In genomic region chr15:81859330-81860255, GRCm38 (mm10) we compare ENCODE assay signal across 8 mouse cellular contexts. TPM values are rescaled to one million over a fixed set of nuclear protein-coding genes. Genes with fewer than 3 reads are reported as not detected.
A peak's percentile ranks its signal among the peaks of the same experiment; 100 is the strongest.
DNase-seq lines count a peak whose midpoint lies in the region; ATAC-seq and TF ChIP-seq lines count a peak whose summit lies in the region.

No protein-coding gene starts in this region.

- H3K4me2 ChIP-seq in forebrain, embryonic 16.5 days (ENCODE audit: low read length): peak overlapping the region; percentile 83
- peak overlapping the region; percentile 99 for H3K4me2 ChIP-seq in lung, embryonic 14.5 days

- no peak for DNase-seq in ES-E14 (ENCODE audit: low read depth, low spot score)
- DNase-seq in cerebellum, adult 18-20 months: peak; percentile 88 to 92
- DNase-seq in heart, postnatal 36 days: peak; percentile 85 to 91
- DNase-seq in layer of hippocampus, adult 2 months (ENCODE audit: low spot score in 2 of 2): peak; percentile 78 to 96
- peak; percentile 96 for DNase-seq in lung, embryonic 14.5 days
- DNase-seq in thymus, adult 2 months: peak; percentile 87

- peak; percentile 27; the same call in 1 of the 2 replicates for TF ChIP-seq POLR2A in olfactory bulb, adult 2 months (IDR thresholded peaks at IDR 0.05; ENCODE audit: insufficient read depth, low read depth, low read length)
- TF ChIP-seq POLR2A in thymus, adult 2 months (IDR thresholded peaks at IDR 0.05; ENCODE audit: control insufficient read depth, extremely low read depth, insufficient read depth, low read length, poor library complexity): no peak

- H3K27ac ChIP-seq in ES-E14 (ENCODE audit: insufficient read depth, low read depth, low read length, poor library complexity, severe bottlenecking): no peak overlapping the region
- H3K27ac ChIP-seq in forebrain, embryonic 16.5 days (ENCODE audit: low read length): peak overlapping the region; percentile 93
- H3K27ac ChIP-seq in layer of hippocampus, adult 2 months: peak overlapping the region; percentile 96
- H3K27ac ChIP-seq in lung, embryonic 14.5 days (ENCODE audit: low read depth): peak overlapping the region; percentile 97
- peak overlapping the region; percentile 97 for H3K27ac ChIP-seq in olfactory bulb, adult 2 months (ENCODE audit: insufficient read depth, low read depth, low read length)
- peak overlapping the region; percentile 98 for H3K27ac ChIP-seq in thymus, adult 2 months (ENCODE audit: control insufficient read depth, insufficient read depth, low read length)

- no peaks in the 10 kb centered on the region for H3K27me3 ChIP-seq in forebrain, embryonic 16.5 days (replicated peaks; ENCODE audit: control insufficient read depth, insufficient read depth, low read length)
- no peaks in the 10 kb centered on the region for H3K27me3 ChIP-seq in lung, embryonic 14.5 days (ENCODE audit: insufficient read depth, low read length)
- no peaks in the 10 kb centered on the region for H3K27me3 ChIP-seq in thymus, adult 2 months (ENCODE audit: control insufficient read depth, insufficient read depth, low read length)

- H3K9me3 ChIP-seq in ES-E14 (ENCODE audit: control insufficient read depth, insufficient read depth, low read depth, low read length): no peaks in the 10 kb centered on the region
- H3K9me3 ChIP-seq in forebrain, embryonic 16.5 days (ENCODE audit: control insufficient read depth, low read length): no peaks in the 10 kb centered on the region
- H3K9me3 ChIP-seq in lung, embryonic 14.5 days (ENCODE audit: low read depth, low read length): no peaks in the 10 kb centered on the region

- no peak for TF ChIP-seq CTCF in layer of hippocampus, adult 2 months (conservative IDR thresholded peaks at IDR 0.05)
- TF ChIP-seq CTCF in lung, embryonic 14.5 days (IDR thresholded peaks at IDR 0.05; ENCODE audit: low read depth): no peak
- TF ChIP-seq CTCF in olfactory bulb, adult 2 months (IDR thresholded peaks at IDR 0.05; ENCODE audit: insufficient read depth, low read depth, low read length): no peak
- no peak for TF ChIP-seq CTCF in thymus, adult 2 months (IDR thresholded peaks at IDR 0.05; ENCODE audit: borderline replicate concordance, control insufficient read depth, extremely low read depth, insufficient read depth, low read length, poor library complexity)

- peak overlapping the region; percentile 84 to 85 for H3K4me3 ChIP-seq in ES-E14 (ENCODE audit: insufficient read depth in 1 of 2, low read depth in 1 of 2, low read length in 2 of 2, poor library complexity in 1 of 2, severe bottlenecking in 1 of 2)
- peak overlapping the region; percentile 83 for H3K4me3 ChIP-seq in forebrain, embryonic 16.5 days (replicated peaks; ENCODE audit: low read length)
- H3K4me3 ChIP-seq in layer of hippocampus, adult 2 months: peak overlapping the region; percentile 69
- H3K4me3 ChIP-seq in lung, embryonic 14.5 days (ENCODE audit: low read depth, low read length): peak overlapping the region; percentile 97
- H3K4me3 ChIP-seq in olfactory bulb, adult 2 months (ENCODE audit: insufficient read depth, low read depth, low read length): peak overlapping the region; percentile 91
- peak overlapping the region; percentile 94 for H3K4me3 ChIP-seq in thymus, adult 2 months (ENCODE audit: control insufficient read depth, insufficient read depth, low read length)

- intact Hi-C loops in heart, postnatal 36 days (cut with DNase I): loop anchor here (2.0 kb wide), 1 partner anchor 49 kb away; no protein-coding TSS in a partner anchor

- H3K4me1 ChIP-seq in ES-E14 (ENCODE audit: control insufficient read depth in 2 of 2, insufficient read depth in 2 of 2, low read length in 2 of 2, poor library complexity in 1 of 2): peaks cover 0 to 8% of the 10 kb centered on the region in 2 experiments; a peak in 2 of 4 replicates
- peaks cover 34% of the 10 kb centered on the region for H3K4me1 ChIP-seq in forebrain, embryonic 16.5 days (replicated peaks; ENCODE audit: control insufficient read depth, insufficient read depth, low read length)
- H3K4me1 ChIP-seq in lung, embryonic 14.5 days (ENCODE audit: insufficient read depth): no peaks in the 10 kb centered on the region
- H3K4me1 ChIP-seq in olfactory bulb, adult 2 months (ENCODE audit: control insufficient read depth, insufficient read depth, low read length): peaks cover 17% of the 10 kb centered on the region
- H3K4me1 ChIP-seq in thymus, adult 2 months (replicated peaks; ENCODE audit: control insufficient read depth, insufficient read depth, low read length): peaks cover 12% of the 10 kb centered on the region

- in situ Hi-C loops in ES-E14 (cut with MboI; ENCODE audit: low sequenced_read_pairs in 2 of 2, unreplicated experiment in 2 of 2): no loop called here

- WGBS in forebrain, embryonic 16.5 days: under 1% methylated on average over 39 of the region's 39 CpGs
- WGBS in lung, embryonic 14.5 days: under 1% methylated on average over 39 of the region's 39 CpGs
- under 1% methylated on average over 39 of the region's 39 CpGs for WGBS in olfactory bulb, adult 2 months
- WGBS in thymus, adult 2 months: under 1% methylated on average over 39 of the region's 39 CpGs

- 0 out of 2 replicates have a peak, but pooled peaks cover 2% of the 10 kb centered on the region for H3K36me3 ChIP-seq in ES-E14 (ENCODE audit: control insufficient read depth, insufficient read depth, low read length, poor library complexity, severe bottlenecking)
- H3K36me3 ChIP-seq in forebrain, embryonic 16.5 days (ENCODE audit: control insufficient read depth, insufficient read depth): peaks cover 4% of the 10 kb centered on the region
- H3K36me3 ChIP-seq in lung, embryonic 14.5 days (ENCODE audit: insufficient read depth): peaks cover 11% of the 10 kb centered on the region; the same call in 1 of the 2 replicates
- peaks cover 5% of the 10 kb centered on the region for H3K36me3 ChIP-seq in thymus, adult 2 months (ENCODE audit: control insufficient read depth, insufficient read depth, low read length)

- peak overlapping the region; percentile 80 for H3K9ac ChIP-seq in ES-E14 (ENCODE audit: insufficient read depth, low read depth, low read length, poor library complexity, severe bottlenecking)
- peak overlapping the region; percentile 81 for H3K9ac ChIP-seq in forebrain, embryonic 16.5 days (replicated peaks; ENCODE audit: low read depth, low read length)
- H3K9ac ChIP-seq in lung, embryonic 14.5 days: peak overlapping the region; percentile 88

- peak; percentile 89 for ATAC-seq in forebrain, embryonic 16.5 days
- peak; percentile 80 for ATAC-seq in lung, embryonic 14.5 days (ENCODE audit: insufficient read depth)

TF ChIP-seq in ES-E14, 5 proteins besides CTCF, POLR2A, EP300 and RAD21:
- TF ChIP-seq CHD2 (IDR thresholded peaks at IDR 0.05; ENCODE audit: low read depth, low read length) (no peak), HCFC1 (IDR thresholded peaks at IDR 0.05; ENCODE audit: borderline replicate concordance, insufficient read depth, low read length) (peak; percentile 74), ZC3H11A (IDR thresholded peaks at IDR 0.05; ENCODE audit: borderline replicate concordance, low read depth, low read length) (no peak), ZNF384 (IDR thresholded peaks at IDR 0.05; ENCODE audit: low read depth, low read length) (no peak), MAFK (IDR thresholded peaks at IDR 0.05; ENCODE audit: insufficient read depth, low read depth, low read length) (no peak)

RNA-seq across cellular contexts. Expression of gene Tob2, which starts 1.0 kb away (rescaled TPM):
- total RNA-seq in ES-E14 (2012; rRNA removed): 16.7 and 20.9 TPM in 2 replicates
- polyA plus RNA-seq in forebrain, embryonic 16.5 days (2015; fragmentation: Nextera tagmentation; extraction: Ambion mirVana): 19.4 and 23.8 TPM in 2 replicates
- total RNA-seq in heart, postnatal 36 days (2021): 100 to 1,000 TPM in 1 of 2 experiments, 10 to 100 TPM in 1; 74.9 to 130 TPM
- total RNA-seq in layer of hippocampus, adult 2 months (2021): 10 to 100 TPM; 28.6 to 38.4 TPM
- 23.3 and 24.2 TPM in 2 replicates for polyA plus RNA-seq in lung, embryonic 14.5 days (2014; fragmentation: Nextera tagmentation; extraction: Ambion mirVana)
- polyA plus RNA-seq in olfactory bulb, adult 2 months (2012; ENCODE audit: insufficient read depth, insufficient read length, low replicate concordance, missing spikeins): not detected in 2 replicates
- 64.6 and 76.1 TPM in 2 replicates for polyA plus RNA-seq in thymus, adult 2 months (2012; rRNA removed)

RNA-seq across cellular contexts. Expression of gene Phf5a, which starts 12.1 kb away (rescaled TPM):
- 112 and 157 TPM in 2 replicates for total RNA-seq in ES-E14 (2012; rRNA removed)
- 130 and 132 TPM in 2 replicates for polyA plus RNA-seq in forebrain, embryonic 16.5 days (2015; fragmentation: Nextera tagmentation; extraction: Ambion mirVana)
- total RNA-seq in heart, postnatal 36 days (2021): 10 to 100 TPM; 35.0 to 39.8 TPM
- 10 to 100 TPM; 33.0 to 36.8 TPM for total RNA-seq in layer of hippocampus, adult 2 months (2021)
- polyA plus RNA-seq in lung, embryonic 14.5 days (2014; fragmentation: Nextera tagmentation; extraction: Ambion mirVana): 211 and 220 TPM in 2 replicates
- not detected in 2 replicates for polyA plus RNA-seq in olfactory bulb, adult 2 months (2012; ENCODE audit: insufficient read depth, insufficient read length, low replicate concordance, missing spikeins)
- 71.7 and 87.9 TPM in 2 replicates for polyA plus RNA-seq in thymus, adult 2 months (2012; rRNA removed)

RNA-seq across cellular contexts. Expression of gene Aco2, which starts 12.5 kb away (rescaled TPM):
- total RNA-seq in ES-E14 (2012; rRNA removed): 444 and 478 TPM in 2 replicates
- polyA plus RNA-seq in forebrain, embryonic 16.5 days (2015; fragmentation: Nextera tagmentation; extraction: Ambion mirVana): 259 and 260 TPM in 2 replicates
- total RNA-seq in heart, postnatal 36 days (2021): 1,000 to 10,000 TPM; 2,177 to 2,250 TPM
- 100 to 1,000 TPM; 442 to 446 TPM for total RNA-seq in layer of hippocampus, adult 2 months (2021)
- 149 and 152 TPM in 2 replicates for polyA plus RNA-seq in lung, embryonic 14.5 days (2014; fragmentation: Nextera tagmentation; extraction: Ambion mirVana)
- polyA plus RNA-seq in olfactory bulb, adult 2 months (2012; ENCODE audit: insufficient read depth, insufficient read length, low replicate concordance, missing spikeins): 365 TPM in 1 of 2 replicates, not detected in the other
- polyA plus RNA-seq in thymus, adult 2 months (2012; rRNA removed): 342 and 377 TPM in 2 replicates

RNA-seq across cellular contexts. Expression of gene Tef, which starts 57.4 kb away (rescaled TPM):
- 20.9 and 25.2 TPM in 2 replicates for total RNA-seq in ES-E14 (2012; rRNA removed)
- polyA plus RNA-seq in forebrain, embryonic 16.5 days (2015; fragmentation: Nextera tagmentation; extraction: Ambion mirVana): 32.7 and 33.3 TPM in 2 replicates
- total RNA-seq in heart, postnatal 36 days (2021): 100 to 1,000 TPM; 123 to 132 TPM
- total RNA-seq in layer of hippocampus, adult 2 months (2021): 100 to 1,000 TPM; 273 to 304 TPM
- 23.5 and 23.8 TPM in 2 replicates for polyA plus RNA-seq in lung, embryonic 14.5 days (2014; fragmentation: Nextera tagmentation; extraction: Ambion mirVana)
- polyA plus RNA-seq in olfactory bulb, adult 2 months (2012; ENCODE audit: insufficient read depth, insufficient read length, low replicate concordance, missing spikeins): 278 TPM in 1 of 2 replicates, not detected in the other
- polyA plus RNA-seq in thymus, adult 2 months (2012; rRNA removed): 29.3 and 34.6 TPM in 2 replicates
